Mouse (Mus musculus) heart, embryonic 14.5 days (tissue): ENCODE data around the gene Ccdc187. TPM values are rescaled to one million over a fixed set of nuclear protein-coding genes. Genes with fewer than 3 reads are reported as not detected.

Source experiments
- ATAC-seq: fragments of 200-750 bp; cut with Nextera tagmentation; 2 replicates; pipeline ENCODE4 v1.8.0; 2017; ENCODE audit warnings: low read depth, moderate TSS enrichment; ENCODE audit not compliant: insufficient number of reproducible peaks, insufficient read depth, low FRiP score
- H3K27ac ChIP-seq, 2 experiments: fragments of 200-500 bp in 1 of 2; fragments of 300-500 bp in 1 of 2; sonication (generic) in 1 of 2; replicated peaks in 1 of 2; 2 replicates each; pipeline ENCODE4 v1.5.1; 2012 to 2014; ENCODE audit warnings: low read depth in 2 of 2, low read length in 2 of 2, control low read depth in 1 of 2, mild to moderate bottlenecking in 1 of 2, mixed read lengths in 1 of 2; ENCODE audit not compliant: control insufficient read depth in 1 of 2, insufficient read depth in 1 of 2
- H3K27me3 ChIP-seq: fragments of 300-500 bp; sonication (generic); 2 replicates; pipeline ENCODE4 v1.6.1; 2014; ENCODE audit warnings: mild to moderate bottlenecking, low read length, control low read depth; ENCODE audit not compliant: control insufficient read depth, insufficient read depth
- H3K36me3 ChIP-seq: fragments of 300-500 bp; sonication (generic); 2 replicates; pipeline ENCODE4 v1.6.1; 2014; ENCODE audit warnings: mild to moderate bottlenecking, control low read depth, low read length, mixed read lengths; ENCODE audit not compliant: control insufficient read depth, insufficient read depth
- H3K4me1 ChIP-seq, 2 experiments: fragments of 200-500 bp in 1 of 2; fragments of 300-500 bp in 1 of 2; sonication (generic) in 1 of 2; 2 replicates each; pipeline ENCODE4 v1.6.1; 2012 to 2014; ENCODE audit warnings: low read length in 2 of 2, control low read depth in 1 of 2, mixed read lengths in 1 of 2; ENCODE audit not compliant: control insufficient read depth in 2 of 2, insufficient read depth in 2 of 2
- H3K4me2 ChIP-seq: fragments of 300-500 bp; sonication (generic); 2 replicates; pipeline ENCODE4 v1.6.1; 2014; ENCODE audit warnings: mild to moderate bottlenecking, low read length
- H3K4me3 ChIP-seq, 2 experiments: fragments of 200-500 bp in 1 of 2; fragments of 300-500 bp in 1 of 2; sonication (generic) in 1 of 2; 2 replicates each; pipeline ENCODE4 v1.5.1; 2012 to 2014; ENCODE audit warnings: low read length in 2 of 2, mild to moderate bottlenecking in 2 of 2, control low read depth in 1 of 2, low read depth in 1 of 2, moderate library complexity in 1 of 2; ENCODE audit not compliant: control insufficient read depth in 1 of 2, insufficient read depth in 1 of 2
- H3K9ac ChIP-seq: fragments of 300-500 bp; sonication (generic); 2 replicates; pipeline ENCODE4 v1.6.1; 2014; ENCODE audit warnings: mild to moderate bottlenecking, low read length
- H3K9me3 ChIP-seq: fragments of 300-500 bp; sonication (generic); 2 replicates; pipeline ENCODE4 v1.6.1; 2016; ENCODE audit warnings: low read length, control low read depth; ENCODE audit not compliant: control insufficient read depth
- WGBS: fragments of 180-500 bp; shearing (Covaris S2); extraction: QIAGEN DNeasy Blood & Tissue Kit; methylation state at CpG from one replicate; pipeline ENCODE4 v1.1.7; 2014; 5-methylcytosine and 5-hydroxymethylcytosine counted together
- polyA plus RNA-seq: library from polyadenylated mRNA; unstranded; fragments of >200 nt; fragmentation: Nextera tagmentation; extraction: Ambion mirVana; gene quantifications from 2 replicates; pipeline ENCODE4 v1.2.1, GENCODE M21; 2014

Gene Ccdc187
- polyA plus RNA-seq, 1 experiment from 2014 or later: 0.16 TPM

DNA sequence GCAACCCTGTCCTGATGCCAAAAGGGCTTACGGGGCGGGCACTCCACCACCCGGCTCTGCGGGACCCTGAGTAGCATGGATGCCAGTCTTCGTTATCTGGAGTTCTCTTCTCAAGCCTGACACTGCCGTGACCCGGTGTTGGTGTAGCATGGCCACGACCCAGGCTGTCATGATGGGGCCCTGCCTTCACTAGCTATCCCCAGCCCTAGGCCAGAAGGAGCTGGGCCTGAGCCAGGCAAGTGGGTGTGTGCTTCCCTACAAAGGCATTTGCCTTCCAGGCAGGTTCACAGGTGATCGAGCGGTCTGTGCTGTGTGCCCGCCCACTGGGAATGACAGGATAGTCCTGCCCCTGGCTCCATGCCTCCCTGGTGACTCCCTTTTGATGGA lies 21.6 kb upstream of the Ccdc187 start:
- Histone ChIP-seq H3K9ac (peak overlapping the region; percentile 88), H3K4me2 (peak overlapping the region; percentile 93), H3K36me3 (no peaks in the 10 kb centered on the region; the same call in 1 of the 2 replicates), H3K4me3 (peak overlapping the region; percentile 71 to 87), H3K27me3 (no peaks in the 10 kb centered on the region), H3K27ac (peak overlapping the region; percentile 89), H3K4me1 (peaks cover 39 to 50% of the 10 kb centered on the region in 2 experiments), H3K9me3 (no peaks in the 10 kb centered on the region)
- WGBS: under 1% methylated on average over 11 of the region's 11 CpGs
- peak; percentile 17 for ATAC-seq

DNA sequence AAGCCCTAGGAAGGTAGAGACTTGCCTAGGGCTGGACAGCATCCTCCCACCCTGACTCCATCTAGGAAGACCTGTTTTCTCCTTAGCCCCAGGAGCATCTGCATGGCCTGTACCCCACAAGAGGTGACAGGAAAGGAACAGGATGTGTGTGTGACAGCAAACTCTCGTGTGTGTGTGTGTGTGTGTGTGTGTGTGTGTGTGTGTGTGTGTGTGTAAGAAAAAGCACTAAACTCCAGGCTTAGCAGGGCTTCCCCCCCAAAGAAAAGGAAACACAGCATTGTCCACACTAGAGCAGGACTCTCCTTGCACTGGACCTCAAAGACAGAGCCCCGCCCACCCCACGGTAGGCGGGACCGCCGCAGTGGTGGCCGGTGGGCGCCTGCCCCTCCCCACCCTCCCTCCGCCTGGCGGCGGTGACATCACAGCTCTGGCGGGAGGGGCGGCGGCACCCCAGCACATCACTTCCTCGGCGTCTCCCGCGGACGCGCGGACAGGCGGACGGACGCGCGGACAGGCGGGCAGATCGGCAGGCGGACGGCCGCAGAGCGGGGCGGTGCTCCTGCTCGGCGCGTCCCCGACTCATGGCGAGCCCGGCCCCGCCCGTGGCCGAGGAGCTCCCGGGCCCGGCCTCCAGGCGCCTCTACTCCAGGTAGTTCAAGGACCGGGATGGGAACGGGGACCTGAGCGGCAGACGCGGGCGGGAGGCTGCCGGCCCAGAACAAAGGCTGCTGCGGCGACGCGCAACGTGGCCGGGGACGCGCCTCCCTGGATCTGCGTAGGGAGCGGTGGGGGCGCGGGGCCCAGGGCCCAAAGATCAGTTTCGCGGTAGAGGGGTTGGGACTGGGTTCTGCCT lies 20.9 kb upstream of the Ccdc187 start, which contains the start of gene Gpsm1:
Gpsm1 (plus strand) TSS at position 444 of the 853 bp plus-strand sequence.
- Histone ChIP-seq H3K9ac (peak within 1 kb of the TSS; percentile 88), H3K9me3 (no peaks in the 10 kb centered on the region), H3K4me3 (peak within 1 kb of the TSS; percentile 71 to 87), H3K4me2 (peak within 1 kb of the TSS; percentile 93), H3K27ac (peak within 1 kb of the TSS; percentile 89), H3K36me3 (no peaks in the 10 kb centered on the region; the same call in 1 of the 2 replicates), H3K4me1 (peaks cover 39 to 50% of the 10 kb centered on the region in 2 experiments), H3K27me3 (no peaks in the 10 kb centered on the region)
- peak; percentile 82 for ATAC-seq
- WGBS: under 1% methylated on average over 57 of the region's 66 CpGs

DNA sequence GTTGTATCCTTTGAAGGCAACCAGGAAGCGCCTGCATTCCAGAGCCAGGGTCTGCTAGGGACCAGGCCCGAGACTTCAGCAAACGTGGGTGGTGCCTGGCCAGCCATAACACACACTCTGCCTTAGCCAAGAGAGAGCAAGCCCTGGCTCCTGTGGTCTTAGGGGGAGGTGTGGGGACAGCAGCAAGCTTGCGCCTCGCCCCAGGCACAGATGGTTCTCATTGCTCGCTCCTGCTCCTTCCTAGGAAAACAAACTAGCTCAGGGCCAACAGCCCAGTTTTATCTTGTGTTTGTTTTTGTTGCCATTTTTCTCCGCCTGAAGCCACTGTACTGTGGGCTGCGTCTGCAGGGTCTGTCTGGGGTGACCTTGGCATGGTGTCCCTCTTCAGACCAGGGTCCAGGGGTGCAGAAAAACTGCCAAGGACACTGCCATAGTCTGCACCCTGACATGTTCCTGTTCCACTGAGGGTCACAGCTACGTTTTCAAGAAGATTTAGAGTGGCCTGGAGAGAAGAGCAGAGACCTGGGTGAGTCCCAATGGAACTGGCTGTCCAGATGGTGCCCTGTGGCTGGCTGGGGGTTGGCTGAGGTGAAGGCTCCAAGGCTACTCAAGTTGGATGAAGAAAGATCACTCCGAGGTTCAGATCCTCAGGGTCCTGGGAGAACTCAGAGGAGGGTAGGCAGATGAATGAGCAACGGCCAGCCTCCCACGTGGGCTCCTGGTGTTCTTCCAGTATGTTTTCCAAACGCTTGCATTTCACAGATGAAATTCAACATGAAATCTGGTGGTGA lies 20.1 kb upstream of the Ccdc187 start:
- H3K36me3 ChIP-seq: no peaks in the 10 kb centered on the region
- H3K9me3 ChIP-seq: no peaks in the 10 kb centered on the region
- peak overlapping the region; percentile 93 for H3K4me2 ChIP-seq
- WGBS: 45% methylated on average over 13 of the region's 13 CpGs
- H3K27me3 ChIP-seq: no peaks in the 10 kb centered on the region
- no peak overlapping the region for H3K4me3 ChIP-seq
- peak overlapping the region; percentile 88 for H3K9ac ChIP-seq
- no peak for ATAC-seq
- peak overlapping the region; percentile 89 for H3K27ac ChIP-seq
- H3K4me1 ChIP-seq: peaks cover 41 to 53% of the 10 kb centered on the region in 2 experiments

DNA sequence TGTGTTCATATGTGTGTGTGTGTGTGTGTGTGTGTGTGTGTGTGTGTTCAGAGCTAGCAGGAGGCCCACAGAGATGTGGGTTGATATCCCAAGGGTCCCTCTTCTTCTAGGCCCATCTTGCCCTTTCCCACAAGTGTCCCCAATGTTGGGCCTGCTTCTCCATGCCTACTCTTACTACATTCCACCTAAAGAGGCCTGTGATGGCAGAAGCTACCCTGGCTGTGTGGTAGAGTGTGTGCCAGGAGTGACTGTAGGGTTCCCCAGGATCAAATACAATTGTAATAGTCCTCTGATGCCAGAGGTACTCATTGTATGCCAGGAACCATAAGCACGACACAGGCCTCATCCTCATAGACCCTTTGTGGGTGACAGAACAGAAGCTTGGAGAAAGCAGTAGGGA lies 19.0 kb upstream of the Ccdc187 start:
- Histone ChIP-seq H3K36me3 (no peaks in the 10 kb centered on the region), H3K4me1 (peaks cover 44 to 49% of the 10 kb centered on the region in 2 experiments), H3K4me2 (no peak overlapping the region), H3K27ac (no peak overlapping the region), H3K9ac (no peak overlapping the region), H3K27me3 (no peaks in the 10 kb centered on the region), H3K9me3 (no peaks in the 10 kb centered on the region), H3K4me3 (no peak overlapping the region)
- ATAC-seq: no peak
- 87% methylated on average over 1 of the region's 1 CpGs for WGBS

DNA sequence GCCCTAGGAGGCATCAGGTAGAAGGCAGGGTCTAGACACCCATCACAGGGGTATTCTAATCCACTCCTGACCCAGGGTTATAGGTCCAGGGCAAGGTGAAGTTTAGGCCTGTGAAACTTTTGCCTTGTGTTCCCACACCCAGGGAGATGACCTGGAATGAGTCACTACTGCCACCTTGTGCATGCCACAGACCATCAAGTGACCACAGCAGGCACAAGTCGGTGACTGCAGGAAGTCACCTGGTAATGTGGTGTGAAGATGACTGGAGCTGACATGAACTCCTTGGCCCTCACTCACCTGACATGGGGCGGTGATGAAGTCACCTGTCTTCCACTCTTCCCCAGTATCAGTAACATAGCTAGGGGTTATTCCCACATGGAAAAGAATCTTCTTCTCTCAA lies 18.5 kb upstream of the Ccdc187 start:
- H3K9me3 ChIP-seq: no peaks in the 10 kb centered on the region
- no peaks in the 10 kb centered on the region for H3K36me3 ChIP-seq
- H3K4me3 ChIP-seq: no peak overlapping the region
- H3K4me1 ChIP-seq: peaks cover 42 to 43% of the 10 kb centered on the region in 2 experiments
- H3K27ac ChIP-seq: no peak overlapping the region
- H3K9ac ChIP-seq: no peak overlapping the region
- no peaks in the 10 kb centered on the region for H3K27me3 ChIP-seq
- H3K4me2 ChIP-seq: no peak overlapping the region
- no peak for ATAC-seq
- WGBS: 41% methylated on average over 2 of the region's 2 CpGs

DNA sequence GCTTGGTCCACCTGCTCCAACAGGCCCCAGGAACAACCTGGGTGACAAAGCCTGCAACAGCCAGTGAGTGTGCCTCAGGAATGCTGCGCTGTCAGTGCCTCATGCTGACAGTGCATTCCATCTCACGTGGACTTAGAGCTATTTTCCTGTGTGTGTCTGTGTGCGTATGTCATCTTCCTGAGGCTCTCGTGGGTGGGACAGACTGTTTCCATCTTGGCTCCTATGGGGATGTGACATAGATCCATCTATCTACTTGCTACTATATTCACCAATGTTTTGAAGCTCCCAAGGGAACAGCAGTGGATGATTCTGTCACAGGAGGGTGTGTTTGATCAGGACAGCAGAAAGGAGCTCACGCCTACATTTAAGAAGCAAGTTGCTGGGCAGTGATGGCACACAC lies 17.6 kb upstream of the Ccdc187 start:
- Histone ChIP-seq H3K27me3 (no peaks in the 10 kb centered on the region), H3K4me3 (no peak overlapping the region), H3K36me3 (no peaks in the 10 kb centered on the region), H3K4me2 (no peak overlapping the region), H3K9ac (no peak overlapping the region), H3K27ac (no peak overlapping the region), H3K9me3 (no peaks in the 10 kb centered on the region), H3K4me1 (peaks cover 34% of the 10 kb centered on the region in 2 experiments)
- ATAC-seq: no peak
- 48% methylated on average over 5 of the region's 5 CpGs for WGBS

DNA sequence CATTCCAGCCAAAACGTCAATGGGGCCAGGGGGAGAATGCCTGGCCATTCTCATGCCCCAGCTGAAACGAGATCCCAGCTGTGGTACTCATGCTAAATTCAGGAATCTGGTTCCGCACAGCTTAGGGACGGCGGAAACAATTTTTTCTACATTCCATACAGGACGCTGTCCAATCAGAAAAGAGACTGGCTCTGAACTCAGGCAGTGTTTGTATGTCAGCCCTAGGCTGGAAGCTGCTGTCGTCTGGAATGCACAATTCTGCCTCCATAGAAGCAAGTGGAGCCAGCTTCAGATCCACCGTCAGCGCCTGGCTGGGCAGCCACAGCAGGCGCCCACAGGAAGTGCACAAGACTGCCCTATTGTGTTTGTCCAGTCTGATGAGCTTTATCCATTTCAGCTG lies 15.4 kb upstream of the Ccdc187 start:
- H3K4me3 ChIP-seq: no peak overlapping the region
- H3K36me3 ChIP-seq: no peaks in the 10 kb centered on the region
- WGBS: 9% methylated on average over 10 of the region's 10 CpGs
- H3K9me3 ChIP-seq: no peaks in the 10 kb centered on the region
- peak; percentile 60; the same call in 1 of the 2 replicates for ATAC-seq
- peak overlapping the region; percentile 35 for H3K4me2 ChIP-seq
- no peaks in the 10 kb centered on the region for H3K27me3 ChIP-seq
- no peak overlapping the region; the same call in 1 of the 2 replicates for H3K9ac ChIP-seq
- H3K27ac ChIP-seq: peak overlapping the region; percentile 79 to 81
- peaks cover 20 to 22% of the 10 kb centered on the region in 2 experiments for H3K4me1 ChIP-seq
